Mouse (Mus musculus) lung, embryonic 14.5 days (tissue): ENCODE measurements around the gene Pld1. TPM values are rescaled to one million over a fixed set of nuclear protein-coding genes. Genes with fewer than 3 reads are reported as not detected.
A peak's percentile ranks its signal among the peaks of the same experiment; 100 is the strongest.

Source experiments
- ATAC-seq: fragments of 200-750 bp; cut with Nextera tagmentation; 2 replicates; pipeline ENCODE4 v1.8.0; 2017; ENCODE audit warnings: mild to moderate bottlenecking, moderate TSS enrichment, moderate library complexity; ENCODE audit not compliant: insufficient read depth
- DNase-seq: peaks from one replicate; pipeline ENCODE4 v3.0.0-alpha.2; 2015
- H3K27ac ChIP-seq: fragments of 300-500 bp; sonication (generic); 2 replicates; pipeline ENCODE4 v1.5.1; 2014; ENCODE audit warnings: low read depth, mild to moderate bottlenecking, moderate library complexity
- H3K27me3 ChIP-seq: fragments of 300-500 bp; sonication (generic); 2 replicates; pipeline ENCODE4 v1.6.1; 2014; ENCODE audit warnings: low read length, control low read depth; ENCODE audit not compliant: insufficient read depth
- H3K36me3 ChIP-seq: fragments of 300-500 bp; sonication (generic); 2 replicates; pipeline ENCODE4 v1.6.1; 2014; ENCODE audit warnings: control low read depth; ENCODE audit not compliant: insufficient read depth
- H3K4me1 ChIP-seq: fragments of 300-500 bp; sonication (generic); 2 replicates; pipeline ENCODE4 v1.6.1; 2014; ENCODE audit warnings: antibody characterized with exemption, control low read depth; ENCODE audit not compliant: insufficient read depth
- H3K4me2 ChIP-seq: fragments of 300-500 bp; sonication (generic); 2 replicates; pipeline ENCODE4 v1.6.1; 2014; ENCODE audit warnings: mild to moderate bottlenecking
- H3K4me3 ChIP-seq: fragments of 300-500 bp; sonication (generic); 2 replicates; pipeline ENCODE4 v1.5.1; 2014; ENCODE audit warnings: low read depth, low read length
- H3K9ac ChIP-seq: fragments of 300-500 bp; sonication (generic); 2 replicates; pipeline ENCODE4 v1.6.1; 2014
- H3K9me3 ChIP-seq: fragments of 300-500 bp; sonication (generic); 2 replicates; pipeline ENCODE4 v1.6.1; 2016; ENCODE audit warnings: low read depth, low read length, control low read depth
- CTCF ChIP-seq: IDR thresholded peaks from 2 replicates; pipeline ENCODE4 v1.5.1; 2016; ENCODE audit warnings: antibody characterized with exemption, low read depth
- WGBS: fragments of 180-500 bp; shearing (Covaris S2); extraction: QIAGEN DNeasy Blood & Tissue Kit; methylation state at CpG from one replicate; pipeline ENCODE4 v1.1.7; 2014; 5-methylcytosine and 5-hydroxymethylcytosine counted together
- polyA plus RNA-seq: library from polyadenylated mRNA; unstranded; fragments of >200 nt; fragmentation: Nextera tagmentation; extraction: Ambion mirVana; gene quantifications from 2 replicates; pipeline ENCODE4 v1.2.1, GENCODE M21; 2014

Pld1 gene
- polyA plus RNA-seq, 1 experiment from 2014 or later = 6.4 TPM

DNA sequence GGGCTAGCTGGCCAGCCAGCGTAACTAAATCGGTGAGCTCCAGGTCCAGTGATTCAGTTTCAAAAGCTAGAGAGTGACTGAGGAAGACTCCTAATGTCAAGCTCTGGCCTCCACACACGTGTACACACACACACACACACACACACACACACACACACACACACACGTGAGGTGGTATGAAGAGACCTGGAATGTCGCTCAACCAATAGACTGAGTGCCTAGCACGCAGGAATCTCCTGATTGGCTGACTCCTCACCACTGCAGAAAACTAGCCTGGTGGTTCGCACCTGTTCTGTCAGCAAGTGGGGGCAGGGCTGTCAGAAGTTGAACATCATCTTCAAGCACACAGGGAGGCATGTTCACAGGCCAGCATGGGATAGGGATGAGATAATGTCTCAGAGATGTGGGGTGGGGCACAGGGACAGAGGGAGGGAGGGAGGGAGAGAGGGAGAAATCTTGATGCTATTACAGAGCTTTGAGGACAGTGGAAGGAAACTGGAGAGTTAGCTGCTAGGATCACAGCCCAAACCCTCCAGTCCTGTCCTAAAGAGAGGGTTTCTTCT is 31.8 kb upstream of the Pld1 start:
- no peak for TF ChIP-seq CTCF
- Histone ChIP-seq H3K4me1 (peaks cover 6% of the 10 kb centered on the region; the same call in 1 of the 2 replicates), H3K9me3 (no peaks in the 10 kb centered on the region; the same call in 1 of the 2 replicates), H3K4me3 (no peak overlapping the region), H3K27me3 (no peaks in the 10 kb centered on the region), H3K4me2 (no peak overlapping the region), H3K27ac (no peak overlapping the region), H3K9ac (no peak overlapping the region), H3K36me3 (no peaks in the 10 kb centered on the region)
- DNase-seq = no peak
- WGBS = 68% methylated on average over 7 of the region's 7 CpGs
- ATAC-seq = peak; percentile 33; the same call in 1 of the 2 replicates

- no peak overlapping the region for H3K4me3 ChIP-seq
- no peaks in the 10 kb centered on the region for H3K36me3 ChIP-seq
- peaks cover 6% of the 10 kb centered on the region; the same call in 1 of the 2 replicates for H3K4me1 ChIP-seq
- 39% methylated on average over 2 of the region's 2 CpGs for WGBS
- no peak overlapping the region for H3K4me2 ChIP-seq
- no peak overlapping the region for H3K27ac ChIP-seq
- TF ChIP-seq CTCF = no peak
- no peaks in the 10 kb centered on the region for H3K27me3 ChIP-seq
- DNase-seq = no peak
- H3K9me3 ChIP-seq = no peaks in the 10 kb centered on the region; the same call in 1 of the 2 replicates
- no peak for ATAC-seq
- H3K9ac ChIP-seq = no peak overlapping the region
These were observed 31.2 kb upstream of the Pld1 start for GRCm38 (mm10) chr3:27907301-27907700.

GRCm38 (mm10) chr3:27908316-27908715 is 30.2 kb upstream of the Pld1 start:
- Histone ChIP-seq H3K27ac (no peak overlapping the region), H3K4me1 (peaks cover 6% of the 10 kb centered on the region; the same call in 1 of the 2 replicates), H3K9me3 (no peaks in the 10 kb centered on the region; the same call in 1 of the 2 replicates), H3K9ac (no peak overlapping the region), H3K27me3 (no peaks in the 10 kb centered on the region), H3K36me3 (no peaks in the 10 kb centered on the region), H3K4me2 (no peak overlapping the region), H3K4me3 (no peak overlapping the region)
- TF ChIP-seq CTCF = no peak
- DNase-seq (no peak), ATAC-seq (no peak)
- 75% methylated on average over 2 of the region's 2 CpGs for WGBS

DNA sequence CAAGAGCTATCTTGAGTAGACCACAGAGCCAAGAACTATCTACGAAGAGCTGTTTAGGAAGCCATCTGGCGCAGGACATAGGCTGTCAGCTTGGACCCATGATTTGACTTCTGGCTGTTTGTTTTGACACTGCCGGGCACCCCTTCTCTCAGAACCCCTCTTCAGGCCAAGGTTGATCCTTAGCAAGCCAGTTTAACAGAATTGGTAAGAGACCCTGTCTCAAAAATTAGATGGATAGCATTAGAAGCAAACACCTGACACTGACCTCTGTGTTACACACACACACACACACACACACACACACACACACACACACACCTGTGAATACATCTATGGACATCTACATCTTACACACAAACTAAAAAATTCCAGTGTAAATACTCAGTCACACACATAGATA is 29.5 kb upstream of the Pld1 start:
- peaks cover 6% of the 10 kb centered on the region; the same call in 1 of the 2 replicates for H3K4me1 ChIP-seq
- 80% methylated on average over 3 of the region's 3 CpGs for WGBS

GRCm38 (mm10) chr3:27918656-27919436 is 19.6 kb upstream of the Pld1 start:
- H3K4me1 ChIP-seq = no peaks in the 10 kb centered on the region
- no peak overlapping the region for H3K27ac ChIP-seq
- no peak overlapping the region for H3K9ac ChIP-seq
- H3K4me2 ChIP-seq = no peak overlapping the region
- WGBS = 76% methylated on average over 14 of the region's 14 CpGs
- DNase-seq = no peak
- H3K27me3 ChIP-seq = no peaks in the 10 kb centered on the region
- ATAC-seq = no peak
- TF ChIP-seq CTCF = no peak
- H3K4me3 ChIP-seq = no peak overlapping the region
- H3K9me3 ChIP-seq = peaks cover 4% of the 10 kb centered on the region; the same call in 1 of the 2 replicates
- H3K36me3 ChIP-seq = no peaks in the 10 kb centered on the region

More for the DNA sequence above, 29.5 kb upstream of the Pld1 start:
- Histone ChIP-seq H3K27me3 (no peaks in the 10 kb centered on the region), H3K9ac (no peak overlapping the region), H3K9me3 (no peaks in the 10 kb centered on the region; the same call in 1 of the 2 replicates), H3K27ac (no peak overlapping the region), H3K36me3 (no peaks in the 10 kb centered on the region), H3K4me2 (no peak overlapping the region), H3K4me3 (no peak overlapping the region)
- DNase-seq (no peak), ATAC-seq (no peak)
- TF ChIP-seq CTCF = no peak

DNA sequence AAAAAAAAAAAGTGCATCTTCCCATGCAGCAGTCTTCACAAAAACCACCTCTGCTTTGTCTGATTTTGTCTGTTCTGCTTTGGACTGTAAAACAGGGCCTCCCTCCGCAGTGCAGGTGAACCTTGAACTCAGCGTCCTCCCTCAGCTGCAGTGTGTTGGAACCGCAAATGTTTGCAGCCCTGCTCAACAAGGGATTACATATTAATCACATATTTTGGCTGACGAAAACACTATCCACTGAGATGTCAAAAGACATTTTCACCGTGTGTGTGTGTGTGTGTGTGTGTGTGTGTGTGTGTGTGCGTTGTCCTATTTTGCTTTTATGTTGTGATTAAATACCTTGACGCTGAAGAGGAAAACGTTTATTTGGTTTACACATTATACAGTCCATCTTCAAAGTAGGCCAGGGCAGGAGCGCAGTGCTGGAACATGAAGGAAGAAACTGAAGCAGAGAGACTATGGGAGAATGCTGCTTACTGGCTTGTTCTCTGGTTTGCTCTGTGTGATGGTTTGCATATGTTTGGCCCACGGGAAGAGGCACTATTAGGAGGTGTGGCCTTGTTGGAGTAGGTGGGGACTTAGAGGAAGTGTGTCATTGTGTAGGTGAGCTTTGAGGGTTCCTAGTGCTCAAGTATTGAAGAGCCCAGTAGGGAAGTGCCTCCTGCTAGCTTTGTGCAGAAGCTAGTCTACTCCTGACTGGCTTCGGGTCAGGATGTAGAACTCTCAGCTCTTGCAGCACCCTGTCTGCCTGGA is 17.1 kb upstream of the Pld1 start:
- whole genome bisulfite sequencing = 81% methylated on average over 11 of the region's 11 CpGs
- no peak for DNase-seq
- ATAC-seq = no peak

GRCm38 (mm10) chr3:27924037-27924436 is 14.5 kb upstream of the Pld1 start:
- Histone ChIP-seq H3K27ac (no peak overlapping the region), H3K4me2 (no peak overlapping the region), H3K4me3 (no peak overlapping the region), H3K4me1 (no peaks in the 10 kb centered on the region), H3K36me3 (no peaks in the 10 kb centered on the region), H3K9me3 (peaks cover 4% of the 10 kb centered on the region; the same call in 1 of the 2 replicates), H3K27me3 (no peaks in the 10 kb centered on the region), H3K9ac (no peak overlapping the region)
- 67% methylated on average over 3 of the region's 3 CpGs for WGBS
- ATAC-seq (no peak), DNase-seq (no peak)
- TF ChIP-seq CTCF = no peak

More for the DNA sequence above, 17.1 kb upstream of the Pld1 start:
- Histone ChIP-seq H3K4me3 (no peak overlapping the region), H3K9me3 (peaks cover 4% of the 10 kb centered on the region; the same call in 1 of the 2 replicates), H3K36me3 (no peaks in the 10 kb centered on the region), H3K9ac (no peak overlapping the region), H3K4me1 (no peaks in the 10 kb centered on the region), H3K4me2 (no peak overlapping the region), H3K27ac (no peak overlapping the region), H3K27me3 (no peaks in the 10 kb centered on the region)
- TF ChIP-seq CTCF = no peak
